Mouse (Mus musculus) 3134 (cell line): Measurements from ENCODE around the gene Apom.

ENCODE experiments used
- DNase-seq: peaks from one replicate; pipeline ENCODE4 v3.0.0-alpha.2; 2011; ENCODE audit warnings: low spot score; ENCODE audit not compliant: insufficient read length; ENCODE audit errors: extremely low read depth

The Apom gene

GRCm38 (mm10) chr17:35159638-35160037 is 27.8 kb upstream of the Apom start:
- DNase-seq, result no peak

GRCm38 (mm10) chr17:35158850-35159593 is 27.2 kb upstream of the Apom start:
- no peak for DNase-seq

- DNase-seq, result no peak
Observed at GRCm38 (mm10) chr17:35157661-35158175, 25.9 kb upstream of the Apom start.

GRCm38 (mm10) chr17:35157254-35157653 is 25.4 kb upstream of the Apom start:
- DNase-seq, result no peak

GRCm38 (mm10) chr17:35156461-35157200 is 24.8 kb upstream of the Apom start:
- DNase-seq, result no peak

- no peak for DNase-seq
Observed at GRCm38 (mm10) chr17:35155451-35155850, 23.6 kb upstream of the Apom start.

GRCm38 (mm10) chr17:35154616-35155015 is 22.8 kb upstream of the Apom start:
- no peak for DNase-seq

GRCm38 (mm10) chr17:35153931-35154330 is 22.1 kb upstream of the Apom start:
- no peak for DNase-seq

- DNase-seq, result no peak
Observed at GRCm38 (mm10) chr17:35153077-35153476, 21.2 kb upstream of the Apom start.

- no peak for DNase-seq
Observed at GRCm38 (mm10) chr17:35152121-35152520, 20.3 kb upstream of the Apom start.

GRCm38 (mm10) chr17:35147922-35148639 is 16.2 kb upstream of the Apom start:
- no peak for DNase-seq

- DNase-seq, result no peak
Observed at GRCm38 (mm10) chr17:35147348-35147747, 15.5 kb upstream of the Apom start.

- DNase-seq, result no peak
Observed at GRCm38 (mm10) chr17:35146139-35146538, 14.3 kb upstream of the Apom start.

- no peak for DNase-seq
Observed at GRCm38 (mm10) chr17:35141971-35142370, 10.1 kb upstream of the Apom start.

GRCm38 (mm10) chr17:35140490-35140996 is 8.7 kb upstream of the Apom start:
- DNase-seq, result no peak

GRCm38 (mm10) chr17:35139269-35139668 is 7.4 kb upstream of the Apom start:
- DNase-seq, result no peak

GRCm38 (mm10) chr17:35135591-35136320 is 3.9 kb upstream of the Apom start:
- DNase-seq, result no peak

- peak; percentile 95 for DNase-seq
Observed at GRCm38 (mm10) chr17:35134801-35135590, 3.1 kb upstream of the Apom start, which contains the start of gene Bag6. TSS of gene Bag6 (plus strand) at chr17:35135178.

GRCm38 (mm10) chr17:35133517-35133916 is 1.7 kb upstream of the Apom start:
- DNase-seq, result no peak

- DNase-seq, result no peak
Observed at GRCm38 (mm10) chr17:35132174-35132560, 317 bp upstream of the Apom start.
